Mouse (Mus musculus) MEL (cell line): ENCODE measurements at regions not wholly inside any gene's neighbourhood (a gene's known extent, or its start where the extent isn't known, plus 50 kb on each side); places are given as distances from the start of the nearest gene placed in this dataset.

Experiments used
- DNase-seq: peaks from one replicate; pipeline ENCODE4 v3.0.0; 2011; ENCODE audit warnings: low read depth, low spot score
- H3K27ac ChIP-seq: 2 replicates; pipeline ENCODE4 v1.5.1; 2012; ENCODE audit warnings: low read depth, mild to moderate bottlenecking, control low read depth, low read length, moderate library complexity; ENCODE audit not compliant: control insufficient read depth
- H3K27me3 ChIP-seq, 2 experiments: fragments of 150-350 bp in 1 of 2; sonication (generic) in 1 of 2; 2 replicates each; pipeline ENCODE4 v1.6.1; 2012; ENCODE audit warnings: low read length in 2 of 2, mild to moderate bottlenecking in 2 of 2, improper control_type of control experiment in 1 of 2, moderate library complexity in 1 of 2; ENCODE audit not compliant: insufficient read depth in 2 of 2, control insufficient read depth in 1 of 2
- H3K36me3 ChIP-seq, 2 experiments: 2 replicates each; pipeline ENCODE4 v1.6.1; 2012 to 2014; ENCODE audit warnings: low read length in 2 of 2, improper control_type of control experiment in 1 of 2, inconsistent platforms in 1 of 2, mild to moderate bottlenecking in 1 of 2; ENCODE audit not compliant: insufficient read depth in 2 of 2, control insufficient read depth in 1 of 2
- H3K4me1 ChIP-seq, 2 experiments: fragments of 150-350 bp in 1 of 2; sonication (generic) in 1 of 2; 2 replicates each; pipeline ENCODE4 v1.6.1; 2012; ENCODE audit warnings: low read length in 2 of 2, improper control_type of control experiment in 1 of 2, mild to moderate bottlenecking in 1 of 2; ENCODE audit not compliant: insufficient read depth in 2 of 2, control insufficient read depth in 1 of 2
- H3K4me3 ChIP-seq, 2 experiments: fragments of 150-350 bp in 1 of 2; sonication (generic) in 1 of 2; 2 replicates each; pipeline ENCODE4 v1.5.1; 2012; ENCODE audit warnings: low read depth in 2 of 2, low read length in 2 of 2, mild to moderate bottlenecking in 2 of 2, moderate library complexity in 2 of 2, control low read depth in 1 of 2, improper control_type of control experiment in 1 of 2; ENCODE audit not compliant: control insufficient read depth in 1 of 2, insufficient read depth in 1 of 2
- H3K79me2 ChIP-seq: 2 replicates; pipeline ENCODE4 v1.6.1; 2012; ENCODE audit warnings: mild to moderate bottlenecking, low read length, moderate library complexity; ENCODE audit not compliant: control insufficient read depth, poor library complexity, insufficient read depth
- H3K9ac ChIP-seq: 2 replicates; pipeline ENCODE4 v1.6.1; 2012; ENCODE audit warnings: low read depth, mild to moderate bottlenecking, control low read depth, low read length, moderate library complexity; ENCODE audit not compliant: control insufficient read depth, poor library complexity, severe bottlenecking
- H3K9me3 ChIP-seq: fragments of 150-350 bp; sonication (generic); replicated peaks from 2 replicates; pipeline ENCODE4 v1.6.1; 2012; ENCODE audit warnings: mild to moderate bottlenecking, low read length, improper control_type of control experiment, moderate library complexity; ENCODE audit not compliant: insufficient read depth
- BHLHE40 ChIP-seq: IDR thresholded peaks from 2 replicates; pipeline ENCODE4 v1.6.1; 2012; ENCODE audit warnings: low read depth, mild to moderate bottlenecking, inconsistent platforms, low read length, improper control_type of control experiment, borderline replicate concordance
- CHD2 ChIP-seq: IDR thresholded peaks from 2 replicates; pipeline ENCODE4 v1.6.1; 2011; ENCODE audit warnings: low read length, improper control_type of control experiment
- CTCF ChIP-seq, 3 experiments: IDR thresholded peaks in 2 of 3; conservative IDR thresholded peaks in 1 of 3; 2 replicates each; pipeline ENCODE4 v1.5.1; 2011 to 2012; ENCODE audit warnings: low read length in 3 of 3, low read depth in 2 of 3, mild to moderate bottlenecking in 2 of 3, improper control_type of control experiment in 1 of 3, inconsistent platforms in 1 of 3, mixed read lengths in 1 of 3, moderate library complexity in 1 of 3; ENCODE audit not compliant: control insufficient read depth in 1 of 3, insufficient read depth in 1 of 3, poor library complexity in 1 of 3, severe bottlenecking in 1 of 3
- E2F4 ChIP-seq: IDR thresholded peaks from 2 replicates; pipeline ENCODE4 v1.6.1; 2011; ENCODE audit warnings: low read depth, low read length, improper control_type of control experiment, borderline replicate concordance
- ELF1 ChIP-seq: IDR thresholded peaks from 2 replicates; pipeline ENCODE4 v1.6.1; 2014; ENCODE audit warnings: low read depth, mild to moderate bottlenecking, inconsistent platforms, low read length, improper control_type of control experiment, moderate library complexity
- EP300 ChIP-seq, 2 experiments: IDR thresholded peaks; 2 replicates each; pipeline ENCODE4 v1.6.1; 2011; ENCODE audit warnings: improper control_type of control experiment in 2 of 2, low read length in 2 of 2, low read depth in 1 of 2, mild to moderate bottlenecking in 1 of 2
- ETS1 ChIP-seq: IDR thresholded peaks from 2 replicates; pipeline ENCODE4 v1.6.1; 2012; ENCODE audit warnings: low read depth, mild to moderate bottlenecking, inconsistent platforms, low read length, improper control_type of control experiment, moderate library complexity
- GABPA ChIP-seq: IDR thresholded peaks from 2 replicates; pipeline ENCODE4 v1.6.1; 2012; ENCODE audit warnings: low read depth, mild to moderate bottlenecking, inconsistent platforms, low read length, improper control_type of control experiment, moderate library complexity
- HCFC1 ChIP-seq: IDR thresholded peaks from 2 replicates; pipeline ENCODE4 v1.6.1; 2012; ENCODE audit warnings: low read depth, mild to moderate bottlenecking, inconsistent platforms, low read length, improper control_type of control experiment, moderate library complexity
- MAX ChIP-seq: IDR thresholded peaks from 2 replicates; pipeline ENCODE4 v1.6.1; 2011; ENCODE audit warnings: low read length, improper control_type of control experiment
- MYB ChIP-seq: IDR thresholded peaks from 2 replicates; pipeline ENCODE4 v1.6.1; 2011; ENCODE audit warnings: mild to moderate bottlenecking, low read depth, low read length, improper control_type of control experiment
- MYC ChIP-seq: IDR thresholded peaks from 2 replicates; pipeline ENCODE4 v1.6.1; 2011; ENCODE audit warnings: low read depth, mild to moderate bottlenecking, low read length, improper control_type of control experiment, moderate library complexity
- NELFE ChIP-seq: IDR thresholded peaks from 2 replicates; pipeline ENCODE4 v1.6.1; 2011; ENCODE audit warnings: low read depth, low read length, improper control_type of control experiment
- NRF1 ChIP-seq: IDR thresholded peaks from 2 replicates; pipeline ENCODE4 v1.6.1; 2014; ENCODE audit warnings: low read depth, mild to moderate bottlenecking, inconsistent platforms, low read length, improper control_type of control experiment, moderate library complexity; ENCODE audit not compliant: poor library complexity, insufficient read depth, severe bottlenecking
- POLR2A ChIP-seq, 2 experiments: IDR thresholded peaks; 2 replicates each; pipeline ENCODE4 v1.6.1; 2011 to 2012; ENCODE audit warnings: low read length in 2 of 2, mild to moderate bottlenecking in 2 of 2, control low read depth in 1 of 2, improper control_type of control experiment in 1 of 2, low read depth in 1 of 2, moderate library complexity in 1 of 2; ENCODE audit not compliant: control insufficient read depth in 1 of 2, insufficient read depth in 1 of 2, poor library complexity in 1 of 2
- POLR2AphosphoS5 ChIP-seq: IDR thresholded peaks from 2 replicates; pipeline ENCODE4 v1.6.1; 2012; ENCODE audit warnings: low read depth, borderline replicate concordance, mild to moderate bottlenecking, inconsistent platforms, low read length, moderate library complexity, mixed read lengths
- RAD21 ChIP-seq: IDR thresholded peaks from 2 replicates; pipeline ENCODE4 v1.6.1; 2011; ENCODE audit warnings: mild to moderate bottlenecking, low read depth, low read length, improper control_type of control experiment
- RCOR1 ChIP-seq: IDR thresholded peaks from 2 replicates; pipeline ENCODE4 v1.6.1; 2012; ENCODE audit warnings: low read depth, mild to moderate bottlenecking, inconsistent platforms, low read length, improper control_type of control experiment
- SIN3A ChIP-seq: IDR thresholded peaks from 2 replicates; pipeline ENCODE4 v1.6.1; 2012; ENCODE audit warnings: low read length, improper control_type of control experiment, inconsistent platforms
- SMC3 ChIP-seq: IDR thresholded peaks from 2 replicates; pipeline ENCODE4 v1.6.1; 2011; ENCODE audit warnings: low read depth, low read length, improper control_type of control experiment
- TAL1 ChIP-seq: IDR thresholded peaks from 2 replicates; pipeline ENCODE4 v1.6.1; 2012; ENCODE audit warnings: mild to moderate bottlenecking, inconsistent platforms, low read length, moderate library complexity, mixed read lengths
- TBP ChIP-seq: IDR thresholded peaks from 2 replicates; pipeline ENCODE4 v1.8.0; 2011; ENCODE audit warnings: low read depth, low read length, improper control_type of control experiment
- UBTF ChIP-seq: IDR thresholded peaks from 2 replicates; pipeline ENCODE4 v1.6.1; 2012; ENCODE audit warnings: low read depth, mild to moderate bottlenecking, inconsistent platforms, low read length, improper control_type of control experiment, moderate library complexity, borderline replicate concordance; ENCODE audit not compliant: insufficient read depth
- ZC3H11A ChIP-seq: IDR thresholded peaks from 2 replicates; pipeline ENCODE4 v1.6.1; 2012; ENCODE audit warnings: low read depth, mild to moderate bottlenecking, inconsistent platforms, low read length, improper control_type of control experiment

DNA sequence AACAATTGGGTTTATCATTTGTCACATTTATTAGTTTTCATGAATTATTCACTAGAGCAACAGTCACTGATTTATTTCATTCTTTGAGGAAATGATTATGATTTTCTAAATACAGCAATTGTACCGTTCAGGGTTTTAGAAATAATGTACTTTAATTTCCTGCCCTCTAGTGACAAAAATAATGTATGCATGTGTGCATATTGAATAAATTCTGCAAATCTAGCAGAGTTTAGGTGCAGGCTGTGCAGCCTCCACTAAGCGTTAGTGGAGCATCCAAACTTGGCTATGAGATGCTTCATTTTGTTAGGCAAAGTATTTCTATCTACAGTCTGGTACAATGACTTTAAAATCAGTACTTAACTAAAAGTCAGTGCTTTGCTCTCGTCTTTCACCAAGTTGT is 642.1 kb upstream of the A830018L16Rik start:
- no peaks in the 10 kb centered on the region for H3K79me2 ChIP-seq
- TF ChIP-seq TBP = no peak
- no peak for TF ChIP-seq MYB
- TF ChIP-seq TAL1 = no peak
- no peak for TF ChIP-seq E2F4
- TF ChIP-seq RAD21 = peak; percentile 36
- no peak for TF ChIP-seq HCFC1
- peak in 1 of 3 experiments; percentile 23; a peak in 2 of 6 replicates for TF ChIP-seq CTCF (IDR thresholded peaks at IDR 0.05 in 2 of 3, conservative IDR thresholded peaks at IDR 0.05 in 1 of 3; ENCODE audit: control insufficient read depth in 1 of 3, insufficient read depth in 1 of 3, low read depth in 2 of 3, low read length in 3 of 3, poor library complexity in 1 of 3, severe bottlenecking in 1 of 3)
- no peak for TF ChIP-seq MYC
- TF ChIP-seq NELFE = no peak
- no peak for TF ChIP-seq CHD2
- 0 out of 2 replicates have a peak, but pooled peaks have one; percentile 19 for TF ChIP-seq SMC3
- no peak for TF ChIP-seq POLR2AphosphoS5
- no peak for TF ChIP-seq POLR2A (IDR thresholded peaks at IDR 0.05; ENCODE audit: control insufficient read depth in 1 of 2, insufficient read depth in 1 of 2, low read depth in 1 of 2, low read length in 2 of 2, poor library complexity in 1 of 2)
- H3K36me3 ChIP-seq = no peaks in the 10 kb centered on the region
- no peak overlapping the region for H3K4me3 ChIP-seq
- H3K4me1 ChIP-seq = no peaks in the 10 kb centered on the region
- no peak for DNase-seq
- no peak overlapping the region for H3K9ac ChIP-seq
- no peaks in the 10 kb centered on the region for H3K27me3 ChIP-seq
- H3K9me3 ChIP-seq = no peaks in the 10 kb centered on the region
- no peak overlapping the region for H3K27ac ChIP-seq

GRCm38 (mm10) chr1:10794074-10794783 is 619.7 kb upstream of the A830018L16Rik start:
- TF ChIP-seq SMC3 (no peak), RCOR1 (no peak), GABPA (no peak), RAD21 (no peak), HCFC1 (no peak), TAL1 (no peak), POLR2AphosphoS5 (no peak), CTCF (IDR thresholded peaks at IDR 0.05 in 2 of 3, conservative IDR thresholded peaks at IDR 0.05 in 1 of 3; ENCODE audit: control insufficient read depth in 1 of 3, insufficient read depth in 1 of 3, low read depth in 2 of 3, low read length in 3 of 3, poor library complexity in 1 of 3, severe bottlenecking in 1 of 3) (no peak), MAX (no peak), SIN3A (no peak), ELF1 (no peak), EP300 (IDR thresholded peaks at IDR 0.05; ENCODE audit: low read depth in 1 of 2, low read length in 2 of 2) (no peak), NRF1 (no peak), ZC3H11A (no peak), ETS1 (no peak), BHLHE40 (no peak), UBTF (no peak)
- no peaks in the 10 kb centered on the region for H3K27me3 ChIP-seq
- DNase-seq = no peak
- no peak overlapping the region for H3K27ac ChIP-seq
- H3K36me3 ChIP-seq = no peaks in the 10 kb centered on the region
- H3K4me1 ChIP-seq = no peaks in the 10 kb centered on the region
- H3K9ac ChIP-seq = no peak overlapping the region
- H3K4me3 ChIP-seq = no peak overlapping the region
- H3K79me2 ChIP-seq = no peaks in the 10 kb centered on the region
- H3K9me3 ChIP-seq = no peaks in the 10 kb centered on the region
